Mouse (Mus musculus) heart, postnatal 0 days (tissue): Measurements from ENCODE around the gene Gstm3.

Experiments used
- CTCF ChIP-seq: IDR thresholded peaks from 2 replicates; pipeline ENCODE4 v1.5.1; 2016; ENCODE audit warnings: antibody characterized with exemption, control low read depth, low read depth
- EP300 ChIP-seq: IDR thresholded peaks from 2 replicates; pipeline ENCODE4 v1.6.1; 2016; ENCODE audit warnings: antibody characterized with exemption, low read depth

GRCm38 (mm10) chr3:107983771-107984170 lies 14.7 kb upstream of the Gstm3 start:
- TF ChIP-seq CTCF = no peak
- TF ChIP-seq EP300 = no peak
